Mouse (Mus musculus): ENCODE measurements around the gene Gm49380.

DNA sequence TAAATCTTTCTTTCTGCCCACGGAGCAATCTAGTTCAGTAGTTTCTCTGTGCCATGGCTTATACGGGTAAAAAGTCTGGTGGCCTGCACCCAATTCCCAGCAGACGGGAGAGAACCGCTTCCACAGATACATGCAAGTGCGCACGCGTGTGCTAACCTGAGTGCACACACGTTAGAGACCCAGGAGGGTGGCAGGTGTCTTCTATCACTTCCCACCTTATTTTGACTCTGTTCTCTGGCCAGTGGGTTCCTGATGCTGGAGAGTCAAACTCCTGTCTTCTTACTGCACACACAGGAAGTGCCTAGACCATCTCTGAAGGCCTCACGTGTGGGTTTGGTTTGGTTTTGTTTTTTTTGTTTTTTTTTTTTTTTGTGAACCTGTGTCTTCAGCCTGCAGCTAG is 2.3 kb upstream of the Gm49380 start:
- no peak for TF ChIP-seq CTCF (IDR thresholded peaks at IDR 0.05)
- no peak for TF ChIP-seq EP300 (IDR thresholded peaks at IDR 0.05)

All from lung, postnatal 0 days (tissue).